Mouse (Mus musculus): ENCODE results near the gene Slc29a2.

- no peak for TF ChIP-seq GATA1 (IDR thresholded peaks at IDR 0.05; ENCODE audit: low read length)
- TF ChIP-seq TAL1 (IDR thresholded peaks at IDR 0.05; ENCODE audit: low read length): no peak
Observed at GRCm38 (mm10) chr19:5016221-5016742, 7.4 kb upstream of the Slc29a2 start.

All from erythroblast, embryonic 14.5 days (primary cell).